Mouse (Mus musculus) activated CD4-positive, CD25-positive, alpha-beta regulatory T cell, adult 9 weeks (primary cell): ENCODE measurements around the gene Dmrta2. TPM values are rescaled to one million over a fixed set of nuclear protein-coding genes. Genes with fewer than 3 reads are reported as not detected.

Experiments
- polyA plus RNA-seq: library from polyadenylated mRNA; unstranded; fragments of 100-300 nt; shearing (Covaris generic); gene quantifications from one replicate; pipeline ENCODE4 v1.2.1, GENCODE M21; 2017

The Dmrta2 gene
- polyA plus RNA-seq = not detected

DNA sequence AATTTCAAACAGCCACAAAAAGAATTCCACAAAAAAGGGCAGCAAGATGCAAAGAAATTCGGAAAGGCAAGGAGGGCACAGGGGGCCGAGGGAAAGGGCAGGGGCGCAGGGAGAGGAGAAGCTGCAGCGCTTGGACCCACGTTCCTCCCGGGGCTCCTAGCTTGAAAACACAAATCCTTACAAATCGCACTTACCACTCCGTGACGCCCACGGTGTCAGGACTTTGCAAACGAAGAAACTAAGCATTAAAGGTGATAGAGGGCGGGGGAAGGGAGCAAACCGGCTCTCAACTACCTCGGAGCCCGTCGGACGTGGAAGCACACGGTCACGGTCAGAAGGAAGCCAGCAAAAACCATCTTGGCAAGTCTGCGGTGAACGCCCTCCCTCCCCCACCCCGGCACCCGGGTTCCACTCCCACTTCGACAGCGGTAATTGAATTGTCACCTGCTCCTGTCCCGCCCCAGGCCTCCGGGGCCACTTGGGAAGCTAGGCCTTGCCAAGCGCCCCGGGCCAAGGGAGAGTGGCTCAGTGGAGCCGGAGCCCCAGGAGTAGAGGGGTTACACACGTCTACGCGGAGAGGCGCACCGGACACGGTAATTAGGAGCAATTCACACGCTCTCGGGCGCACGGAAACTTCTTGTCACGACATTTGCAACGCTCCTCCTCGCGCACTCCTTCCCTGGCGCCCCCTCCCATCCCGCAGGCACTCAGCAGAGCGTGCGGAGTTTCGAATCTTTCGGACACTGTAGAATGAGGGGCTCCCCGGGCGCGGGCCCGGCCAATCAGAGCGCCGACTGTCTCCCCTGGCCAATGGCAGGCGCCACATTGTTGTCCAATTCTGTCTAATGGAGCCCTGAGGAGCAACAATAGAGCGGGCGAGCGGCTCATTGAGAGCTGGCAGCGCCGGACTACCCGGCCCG, at the start of gene Dmrta2:
Gene Dmrta2, plus strand, starts transcription at position 906 of the 920 bp plus-strand sequence.

